Mouse (Mus musculus): Measurements from ENCODE around the gene Tdg. TPM values are rescaled to one million over a fixed set of nuclear protein-coding genes. Genes with fewer than 3 reads are reported as not detected.

The Tdg gene
- polyA plus RNA-seq, 1 experiment from 2014 or later = 46.5 TPM

DNA sequence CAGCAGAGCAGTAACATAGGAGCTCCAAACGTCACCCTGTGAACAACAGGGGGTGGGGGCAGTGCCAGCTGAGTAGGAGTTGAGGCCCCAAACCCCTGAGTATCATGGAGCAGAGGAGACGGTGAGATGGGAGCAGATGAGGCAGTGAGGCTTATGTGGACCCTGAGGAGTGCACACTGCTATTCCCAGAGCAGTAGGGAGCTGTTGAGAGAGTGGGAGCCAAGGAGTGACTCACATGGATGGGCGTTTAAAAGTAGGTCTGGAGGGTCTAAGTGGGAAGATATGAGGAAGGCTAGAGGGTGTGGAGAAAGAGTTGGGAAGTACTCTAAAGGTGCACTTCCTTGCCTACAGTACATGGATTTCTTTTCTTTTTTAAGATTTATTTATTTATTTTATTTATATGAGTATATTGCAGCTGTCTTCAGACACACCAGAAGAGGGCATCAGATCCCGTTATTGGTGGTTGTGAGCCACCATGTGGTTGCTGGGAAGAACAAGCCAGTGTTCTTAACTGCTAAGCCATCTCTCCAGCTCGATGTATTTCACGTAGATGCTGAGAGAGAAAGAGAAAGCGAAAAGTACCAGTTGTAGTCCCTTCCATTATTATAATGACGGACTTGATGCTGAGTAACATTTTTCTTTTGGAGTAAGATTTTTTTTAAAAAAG, 9.5 kb downstream of the Tdg start:
- no peak overlapping the region for H3K27ac ChIP-seq (ENCODE audit: low read length)
- no peak for DNase-seq (ENCODE audit: low spot score)
- no peak for ATAC-seq
- no peaks in the 10 kb centered on the region for H3K27me3 ChIP-seq (replicated peaks; ENCODE audit: insufficient read depth, low read length)
- WGBS = 90% methylated on average over 8 of the region's 8 CpGs
- TF ChIP-seq EP300 (IDR thresholded peaks at IDR 0.05) (no peak), CTCF (IDR thresholded peaks at IDR 0.05) (no peak)
- no peak overlapping the region for H3K4me2 ChIP-seq (replicated peaks; ENCODE audit: low read depth, low read length)
- H3K4me1 ChIP-seq (ENCODE audit: insufficient read depth, low read depth, low read length) = no peaks in the 10 kb centered on the region
- no peak overlapping the region for H3K4me3 ChIP-seq (ENCODE audit: low read depth, low read length)
- no peaks in the 10 kb centered on the region for H3K9me3 ChIP-seq (ENCODE audit: low read length)
- no peak overlapping the region for H3K9ac ChIP-seq (replicated peaks; ENCODE audit: low read depth)
- H3K36me3 ChIP-seq (ENCODE audit: insufficient read depth, low read length) = peaks cover 18% of the 10 kb centered on the region

DNA sequence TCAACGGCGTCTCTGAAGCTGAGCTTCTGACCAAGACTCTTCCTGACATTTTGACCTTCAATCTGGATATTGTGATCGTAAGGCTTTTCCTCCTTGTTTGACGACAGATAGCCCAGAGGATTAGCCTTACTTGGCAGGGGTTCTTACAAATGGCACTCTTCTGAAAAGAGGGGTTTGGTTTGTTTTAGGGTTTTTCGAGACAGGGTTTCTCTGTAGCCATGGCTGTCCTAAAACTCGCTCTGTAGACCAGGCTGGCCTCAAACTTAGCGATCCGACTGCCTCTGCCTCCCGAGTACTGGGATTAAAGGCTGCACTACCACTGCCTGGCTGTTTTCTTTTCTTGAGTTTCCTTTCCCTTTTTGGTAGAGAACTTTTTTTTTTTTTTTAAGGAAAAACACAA, 11.9 kb downstream of the Tdg start:
- Histone ChIP-seq H3K4me3 (ENCODE audit: low read depth, low read length) (no peak overlapping the region), H3K9ac (replicated peaks; ENCODE audit: low read depth) (no peak overlapping the region), H3K9me3 (ENCODE audit: low read length) (no peaks in the 10 kb centered on the region), H3K4me2 (replicated peaks; ENCODE audit: low read depth, low read length) (no peak overlapping the region), H3K4me1 (ENCODE audit: insufficient read depth, low read depth, low read length) (no peaks in the 10 kb centered on the region), H3K27me3 (replicated peaks; ENCODE audit: insufficient read depth, low read length) (no peaks in the 10 kb centered on the region), H3K36me3 (ENCODE audit: insufficient read depth, low read length) (peaks cover 29% of the 10 kb centered on the region), H3K27ac (ENCODE audit: low read length) (no peak overlapping the region)
- no peak for TF ChIP-seq EP300 (IDR thresholded peaks at IDR 0.05)
- no peak for TF ChIP-seq CTCF (IDR thresholded peaks at IDR 0.05)
- DNase-seq (ENCODE audit: low spot score) (no peak), ATAC-seq (no peak)
- 91% methylated on average over 9 of the region's 9 CpGs for WGBS

DNA sequence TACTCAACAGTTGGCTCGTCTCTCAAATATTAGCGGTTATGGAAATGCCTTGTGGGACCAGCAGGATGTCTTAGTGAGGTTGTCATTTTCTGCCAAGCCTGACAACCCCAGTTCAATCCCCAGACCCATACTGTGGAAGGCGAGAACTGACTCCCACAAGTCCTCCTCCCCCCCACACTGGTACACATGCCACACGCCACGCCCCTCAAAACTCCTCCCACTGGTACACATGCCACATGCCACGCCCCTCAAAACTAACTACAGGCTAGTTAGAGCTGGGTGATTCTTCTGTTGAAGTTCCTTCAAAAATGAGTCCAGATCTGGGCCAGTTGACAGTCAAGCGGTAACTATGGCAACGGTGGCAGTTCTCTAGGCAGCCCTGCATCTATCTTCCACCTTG, 16.5 kb downstream of the Tdg start:
- DNase-seq (ENCODE audit: low spot score) (no peak), ATAC-seq (no peak)
- Histone ChIP-seq H3K9me3 (ENCODE audit: low read length) (no peaks in the 10 kb centered on the region), H3K36me3 (ENCODE audit: insufficient read depth, low read length) (peaks cover 23% of the 10 kb centered on the region; the same call in 1 of the 2 replicates), H3K27me3 (replicated peaks; ENCODE audit: insufficient read depth, low read length) (no peaks in the 10 kb centered on the region), H3K4me1 (ENCODE audit: insufficient read depth, low read depth, low read length) (no peaks in the 10 kb centered on the region), H3K9ac (replicated peaks; ENCODE audit: low read depth) (no peak overlapping the region), H3K27ac (ENCODE audit: low read length) (no peak overlapping the region), H3K4me3 (ENCODE audit: low read depth, low read length) (no peak overlapping the region), H3K4me2 (replicated peaks; ENCODE audit: low read depth, low read length) (no peak overlapping the region)
- 98% methylated on average over 8 of the region's 8 CpGs for WGBS
- TF ChIP-seq CTCF (IDR thresholded peaks at IDR 0.05) = no peak
- TF ChIP-seq EP300 (IDR thresholded peaks at IDR 0.05) = no peak

DNA sequence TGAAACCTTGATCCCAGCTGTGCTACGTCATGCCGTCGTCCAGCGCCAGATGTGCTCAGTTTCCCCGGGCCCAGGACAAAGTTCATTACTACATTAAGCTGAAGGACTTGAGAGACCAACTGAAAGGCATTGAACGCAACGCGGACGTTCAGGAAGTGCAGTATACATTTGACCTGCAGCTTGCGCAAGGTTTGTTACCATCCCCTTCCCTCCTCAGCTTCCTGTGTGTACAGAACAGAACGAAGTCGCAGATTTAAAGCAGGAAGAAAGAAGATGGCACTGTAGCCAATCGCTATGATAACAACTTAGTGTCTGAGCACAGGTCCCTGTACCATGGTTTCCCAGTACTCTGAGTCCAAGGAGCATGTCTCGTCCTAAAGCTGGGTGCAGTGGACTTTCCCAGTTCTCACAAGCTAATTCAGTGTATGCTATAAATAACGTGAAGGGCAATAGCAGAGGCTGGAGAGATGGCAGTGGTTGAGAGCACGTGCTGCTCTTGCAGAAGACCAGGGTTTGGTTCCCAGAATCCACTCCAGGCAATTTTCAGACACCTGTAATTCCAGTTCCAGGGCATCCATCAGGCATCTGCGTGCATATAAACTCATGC, 17.7 kb downstream of the Tdg start:
- no peak for DNase-seq (ENCODE audit: low spot score)
- Histone ChIP-seq H3K27ac (ENCODE audit: low read length) (no peak overlapping the region), H3K27me3 (replicated peaks; ENCODE audit: insufficient read depth, low read length) (no peaks in the 10 kb centered on the region), H3K36me3 (ENCODE audit: insufficient read depth, low read length) (peaks cover 23% of the 10 kb centered on the region; the same call in 1 of the 2 replicates), H3K4me1 (ENCODE audit: insufficient read depth, low read depth, low read length) (no peaks in the 10 kb centered on the region), H3K4me3 (ENCODE audit: low read depth, low read length) (no peak overlapping the region), H3K9ac (replicated peaks; ENCODE audit: low read depth) (no peak overlapping the region), H3K4me2 (replicated peaks; ENCODE audit: low read depth, low read length) (no peak overlapping the region), H3K9me3 (ENCODE audit: low read length) (no peaks in the 10 kb centered on the region)
- ATAC-seq = no peak
- 63% methylated on average over 17 of the region's 17 CpGs for WGBS
- TF ChIP-seq CTCF (IDR thresholded peaks at IDR 0.05) (no peak), EP300 (IDR thresholded peaks at IDR 0.05) (no peak)

DNA sequence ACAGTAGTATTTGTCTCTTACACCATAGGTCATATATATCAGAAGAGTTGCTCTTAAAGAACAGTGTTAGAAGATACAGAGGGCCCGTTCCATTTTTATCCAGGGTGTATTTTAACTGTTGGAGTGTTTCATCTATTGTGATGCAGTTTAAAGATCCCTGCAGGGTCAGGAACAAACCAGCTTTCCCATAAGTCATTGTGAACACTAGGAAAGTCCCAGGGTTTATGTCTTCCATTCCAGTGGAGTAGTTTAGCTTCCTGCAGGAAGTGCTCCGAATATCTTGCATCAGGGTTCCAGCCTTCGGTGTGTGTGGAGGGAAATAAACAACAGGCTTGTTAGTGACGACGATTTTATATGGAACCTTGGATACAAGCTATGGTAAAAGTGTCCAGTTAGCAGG, 21.6 kb downstream of the Tdg start:
- Histone ChIP-seq H3K4me1 (ENCODE audit: insufficient read depth, low read depth, low read length) (no peaks in the 10 kb centered on the region), H3K27ac (ENCODE audit: low read length) (no peak overlapping the region), H3K4me2 (replicated peaks; ENCODE audit: low read depth, low read length) (no peak overlapping the region), H3K27me3 (replicated peaks; ENCODE audit: insufficient read depth, low read length) (no peaks in the 10 kb centered on the region), H3K9me3 (ENCODE audit: low read length) (no peaks in the 10 kb centered on the region), H3K36me3 (ENCODE audit: insufficient read depth, low read length) (peaks cover 8% of the 10 kb centered on the region; the same call in 1 of the 2 replicates), H3K4me3 (ENCODE audit: low read depth, low read length) (no peak overlapping the region), H3K9ac (replicated peaks; ENCODE audit: low read depth) (no peak overlapping the region)
- ATAC-seq (no peak), DNase-seq (ENCODE audit: low spot score) (no peak)
- TF ChIP-seq CTCF (IDR thresholded peaks at IDR 0.05) (no peak), EP300 (IDR thresholded peaks at IDR 0.05) (no peak)
- 64% methylated on average over 5 of the region's 5 CpGs for WGBS

DNA sequence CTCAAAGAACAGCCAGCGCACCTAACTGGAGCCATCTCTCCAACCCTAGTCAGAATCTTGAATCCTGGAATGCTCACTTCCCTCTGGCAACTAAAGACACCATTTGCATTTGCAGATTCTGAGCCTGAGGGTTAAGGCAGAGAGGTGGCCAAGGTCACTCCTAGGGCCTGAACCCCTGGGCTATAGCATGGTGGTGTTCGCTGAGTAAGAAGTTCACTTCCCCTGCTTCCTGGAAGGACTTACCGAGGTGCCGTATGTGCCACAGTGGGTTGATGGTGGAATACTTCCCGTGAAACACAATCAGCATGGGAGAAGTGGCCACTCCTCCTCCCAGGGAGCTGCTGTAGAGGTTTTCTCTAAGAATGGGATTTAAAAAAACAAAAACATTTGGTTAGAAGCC, 23.0 kb downstream of the Tdg start:
- H3K27ac ChIP-seq (ENCODE audit: low read length) = no peak overlapping the region
- H3K4me3 ChIP-seq (ENCODE audit: low read depth, low read length) = no peak overlapping the region
- peaks cover under 1% of the 10 kb centered on the region; the same call in 1 of the 2 replicates for H3K36me3 ChIP-seq (ENCODE audit: insufficient read depth, low read length)
- DNase-seq (ENCODE audit: low spot score) (no peak), ATAC-seq (no peak)
- H3K27me3 ChIP-seq (replicated peaks; ENCODE audit: insufficient read depth, low read length) = no peaks in the 10 kb centered on the region
- no peak overlapping the region for H3K4me2 ChIP-seq (replicated peaks; ENCODE audit: low read depth, low read length)
- no peak overlapping the region for H3K9ac ChIP-seq (replicated peaks; ENCODE audit: low read depth)
- TF ChIP-seq CTCF (IDR thresholded peaks at IDR 0.05) = no peak
- TF ChIP-seq EP300 (IDR thresholded peaks at IDR 0.05) = no peak
- no peaks in the 10 kb centered on the region for H3K4me1 ChIP-seq (ENCODE audit: insufficient read depth, low read depth, low read length)
- WGBS = 67% methylated on average over 5 of the region's 5 CpGs
- no peaks in the 10 kb centered on the region for H3K9me3 ChIP-seq (ENCODE audit: low read length)

All from lung, postnatal 0 days (tissue).